19 mouse cellular contexts compared by ENCODE assay signal in the genomic region with DNA sequence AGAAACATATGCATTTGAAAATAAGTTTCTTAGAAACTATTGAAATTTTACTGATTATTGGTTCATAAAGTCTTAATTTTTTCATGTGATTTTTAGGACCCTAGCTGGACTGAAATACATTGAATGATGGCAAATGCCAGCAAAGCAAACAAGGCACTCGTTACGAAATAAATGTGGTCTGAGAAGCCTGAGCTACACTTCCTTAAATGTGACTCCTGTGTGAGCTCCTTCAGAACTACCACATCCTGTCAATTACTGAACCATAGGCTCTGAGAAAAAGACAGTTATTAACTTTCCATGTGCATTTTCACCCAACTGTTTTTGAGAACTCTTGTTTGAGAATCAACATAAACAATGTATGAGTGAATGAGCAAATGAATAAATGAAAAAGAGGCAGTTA.
"Had no signal": no experiment of that assay in that cellular context is flagged by ENCODE, and none has a peak within 500 bp of the region (broad histone marks: within the 10 kb centered on the region; RNA-seq: fewer than 3 reads in every experiment).

No protein-coding gene starts in this region.

- H3K36me3 ChIP-seq: limb, embryonic 12.5 days; limb, embryonic 15.5 days; midbrain, embryonic 12.5 days; midbrain, embryonic 15.5 days; neural tube, embryonic 12.5 days; neural tube, embryonic 15.5 days had no signal

- ATAC-seq: intestine, embryonic 16.5 days; liver, postnatal 0 days; lung, postnatal 0 days; midbrain, embryonic 15.5 days had no signal

- DNase-seq: kidney, adult 18-20 months; kidney, adult 9 months; kidney, postnatal 36 days; left cerebral cortex, postnatal 4 days; liver, postnatal 0 days; lung, embryonic 14.5 days; retina, postnatal 1 day; right cerebral cortex, postnatal 25 days; spleen, adult 18-20 months; thymus, adult 18-20 months; thymus, postnatal 14 days had no signal

- H3K27me3 ChIP-seq: limb, embryonic 12.5 days; limb, embryonic 15.5 days; midbrain, embryonic 12.5 days; midbrain, embryonic 15.5 days; neural tube, embryonic 12.5 days; neural tube, embryonic 15.5 days had no signal
